Mouse (Mus musculus) left cerebral cortex, adult 9 months (tissue): ENCODE results near the gene Fxyd7.

Experiments used
- DNase-seq, 2 experiments: peaks; one replicate each; pipeline ENCODE4 v3.0.0; 2022; ENCODE audit warnings: low spot score in 2 of 2

Gene Fxyd7

GRCm38 (mm10) chr7:31076492-31076891 lies 25.2 kb upstream of the Fxyd7 start, which contains the start of gene Fxyd3:
TSS of gene Fxyd3 (minus strand) at chr7:31076704.
- no peak for DNase-seq

DNA sequence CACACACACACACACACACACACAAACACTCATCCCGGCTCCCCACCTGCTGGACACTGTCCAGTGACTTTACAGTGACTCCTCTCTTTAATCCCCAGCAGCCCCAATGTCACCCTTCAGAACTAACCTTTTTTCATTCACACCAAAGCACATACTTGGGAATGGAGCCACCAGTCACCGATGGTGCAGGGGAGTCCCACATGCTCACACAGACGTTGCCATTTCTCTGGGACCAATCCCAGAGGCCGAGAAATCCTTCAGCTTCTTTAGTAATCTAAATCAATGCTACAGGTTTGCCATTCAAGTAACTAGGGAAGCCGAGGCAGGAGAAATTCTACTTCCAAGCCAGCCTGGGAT lies 23.4 kb upstream of the Fxyd7 start:
- DNase-seq = no peak

DNA sequence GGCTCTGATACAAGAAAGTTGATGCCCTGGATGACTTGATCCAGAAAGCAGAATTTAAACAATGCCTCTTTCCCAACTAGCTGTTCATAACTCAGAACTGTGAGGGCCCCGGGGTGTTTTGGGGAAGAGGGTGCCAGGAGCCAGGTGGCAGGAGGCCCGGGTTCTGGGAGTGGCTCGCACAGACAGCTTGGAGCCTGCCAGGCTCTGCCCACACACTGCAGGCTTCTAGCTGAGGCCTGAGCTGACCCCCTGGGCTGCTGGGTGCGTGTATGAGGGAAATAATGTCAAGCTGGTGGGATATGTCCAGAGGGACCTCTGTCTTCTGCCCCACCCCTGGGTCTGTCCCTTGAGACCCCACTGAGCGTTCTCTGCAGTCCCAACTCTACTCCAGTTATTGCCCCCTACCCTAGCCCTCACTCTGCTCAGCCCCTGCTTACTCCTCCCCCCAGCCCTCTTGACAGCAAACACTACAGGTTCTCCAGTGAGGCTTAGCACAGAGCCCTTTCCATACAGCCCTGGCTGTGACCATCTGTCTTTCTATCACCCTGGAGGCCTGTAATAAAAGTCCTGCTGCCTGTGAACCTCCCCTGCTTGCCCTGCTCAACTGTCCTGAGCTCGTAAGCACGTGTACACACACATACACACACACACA lies 22.9 kb upstream of the Fxyd7 start:
- DNase-seq = peak in 1 of 2 experiments; percentile 52

DNA sequence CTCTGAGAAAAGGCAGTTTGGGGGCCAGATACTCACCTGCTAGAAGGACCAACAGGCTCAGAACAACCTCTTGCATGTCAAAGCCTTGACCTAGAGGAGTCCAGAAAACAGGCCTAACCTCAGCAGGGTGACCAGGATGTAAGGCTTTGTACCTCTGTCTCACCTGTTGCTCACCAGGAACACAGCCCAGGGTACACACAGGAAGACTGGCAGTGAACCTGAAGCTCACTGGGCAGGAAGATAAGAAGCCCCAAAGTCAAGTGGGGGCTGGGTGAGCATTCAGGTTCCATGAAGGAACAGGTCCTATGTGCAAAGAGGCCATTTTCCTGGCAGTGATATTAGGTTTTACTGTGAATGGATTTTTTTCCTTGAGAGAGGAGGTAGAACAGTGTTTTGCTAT lies 22.3 kb upstream of the Fxyd7 start:
- no peak for DNase-seq

DNA sequence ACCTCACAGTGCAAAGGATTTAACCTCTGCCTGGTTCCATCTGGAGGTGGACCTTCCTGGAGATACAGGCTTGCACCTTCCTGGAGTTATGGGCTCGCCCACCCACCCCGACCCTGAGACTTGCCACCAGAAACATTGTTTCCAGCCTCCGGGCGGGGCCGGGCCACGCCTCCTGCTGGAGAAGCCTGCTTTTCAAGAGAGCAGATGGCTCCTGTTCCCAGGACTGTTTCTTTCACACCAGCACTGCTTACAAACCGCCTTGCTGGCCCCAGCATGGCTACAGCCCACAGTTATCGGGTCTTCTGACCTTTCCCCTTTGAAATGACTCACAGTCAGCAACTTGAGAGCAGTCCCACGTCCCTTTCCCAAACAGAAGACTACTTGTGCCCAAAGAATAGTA lies 21.1 kb upstream of the Fxyd7 start:
- no peak for DNase-seq

GRCm38 (mm10) chr7:31070324-31070723 lies 19.1 kb upstream of the Fxyd7 start:
- DNase-seq = no peak

DNA sequence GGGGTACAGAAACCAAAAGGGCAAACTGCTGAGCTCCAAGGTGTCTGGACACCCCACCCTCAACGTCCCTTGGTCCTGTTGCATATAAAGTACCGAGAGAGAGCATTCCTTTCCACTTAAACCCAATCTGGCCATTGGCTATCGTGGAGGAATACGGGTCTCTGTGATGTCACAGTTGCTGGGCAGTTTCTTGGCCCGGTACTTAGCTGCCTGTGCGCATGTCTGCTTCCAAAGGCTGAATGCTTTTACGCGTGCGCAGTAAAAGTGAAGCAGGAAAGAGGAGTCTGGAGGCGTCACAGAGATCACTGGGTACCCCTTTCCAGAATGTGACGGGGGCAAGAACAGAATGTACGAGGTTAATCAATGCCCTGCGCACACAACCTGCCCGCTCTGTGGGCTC lies 18.2 kb upstream of the Fxyd7 start:
- DNase-seq = no peak

DNA sequence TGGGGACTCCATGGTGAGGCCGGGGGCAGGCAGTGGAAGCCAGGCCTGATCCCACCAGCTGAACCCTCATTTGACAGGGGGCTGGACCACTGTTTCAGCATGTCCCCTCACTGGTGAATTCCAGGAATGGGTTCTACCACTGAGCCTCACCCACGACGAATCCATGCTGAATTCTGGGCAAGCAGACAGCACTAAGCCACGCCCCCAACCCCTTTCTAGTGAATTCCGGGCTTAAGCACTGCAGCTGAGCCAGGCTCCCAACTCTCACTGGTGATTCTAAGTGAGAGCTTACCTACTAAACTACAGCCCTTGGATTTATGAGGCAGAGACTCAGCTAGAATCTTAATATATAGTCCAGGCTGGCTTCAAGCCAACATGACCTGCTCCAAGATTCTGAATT lies 16.6 kb upstream of the Fxyd7 start:
- no peak for DNase-seq

DNA sequence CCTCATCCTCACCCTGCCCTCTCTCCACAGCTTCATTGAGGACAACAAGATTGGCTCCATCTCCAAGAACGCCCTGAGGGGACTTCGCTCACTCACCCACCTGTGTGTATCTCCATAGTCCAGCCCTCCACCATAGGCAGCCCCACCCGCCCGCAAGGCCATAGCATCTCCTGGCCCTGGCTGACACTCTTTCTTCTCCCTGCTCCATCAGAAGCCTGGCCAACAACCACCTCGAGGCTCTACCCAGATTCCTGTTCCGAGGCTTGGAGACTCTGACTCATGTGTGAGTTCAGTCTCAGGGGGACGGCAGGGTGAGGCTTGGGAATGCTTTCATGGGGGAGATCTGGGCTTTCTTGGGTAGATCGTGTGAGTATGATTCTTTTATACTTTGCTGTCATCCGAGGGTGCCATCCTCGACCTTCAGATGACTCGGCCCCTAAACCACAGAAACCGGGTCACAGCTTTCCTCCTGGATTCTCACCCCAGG lies 11.8 kb upstream of the Fxyd7 start:
- DNase-seq = no peak

DNA sequence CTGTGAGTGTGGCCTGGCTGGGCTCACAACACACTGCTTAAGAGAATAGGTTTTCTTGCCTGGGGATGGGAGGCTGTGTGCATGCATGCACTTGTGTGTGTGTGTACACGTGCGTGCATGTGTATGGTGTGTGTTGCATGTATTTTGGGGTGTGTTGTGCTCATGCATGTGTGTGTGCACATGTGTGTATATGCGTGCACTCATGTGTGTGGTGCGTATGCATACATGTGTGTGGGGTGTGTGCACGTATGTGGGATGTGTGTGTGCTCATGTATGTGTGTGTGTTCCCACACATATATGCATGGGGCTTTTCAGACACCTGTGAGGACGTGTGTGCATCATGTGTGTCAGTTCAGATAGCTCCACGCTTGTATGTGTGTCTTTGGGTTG lies 9.3 kb upstream of the Fxyd7 start:
- no peak for DNase-seq

DNA sequence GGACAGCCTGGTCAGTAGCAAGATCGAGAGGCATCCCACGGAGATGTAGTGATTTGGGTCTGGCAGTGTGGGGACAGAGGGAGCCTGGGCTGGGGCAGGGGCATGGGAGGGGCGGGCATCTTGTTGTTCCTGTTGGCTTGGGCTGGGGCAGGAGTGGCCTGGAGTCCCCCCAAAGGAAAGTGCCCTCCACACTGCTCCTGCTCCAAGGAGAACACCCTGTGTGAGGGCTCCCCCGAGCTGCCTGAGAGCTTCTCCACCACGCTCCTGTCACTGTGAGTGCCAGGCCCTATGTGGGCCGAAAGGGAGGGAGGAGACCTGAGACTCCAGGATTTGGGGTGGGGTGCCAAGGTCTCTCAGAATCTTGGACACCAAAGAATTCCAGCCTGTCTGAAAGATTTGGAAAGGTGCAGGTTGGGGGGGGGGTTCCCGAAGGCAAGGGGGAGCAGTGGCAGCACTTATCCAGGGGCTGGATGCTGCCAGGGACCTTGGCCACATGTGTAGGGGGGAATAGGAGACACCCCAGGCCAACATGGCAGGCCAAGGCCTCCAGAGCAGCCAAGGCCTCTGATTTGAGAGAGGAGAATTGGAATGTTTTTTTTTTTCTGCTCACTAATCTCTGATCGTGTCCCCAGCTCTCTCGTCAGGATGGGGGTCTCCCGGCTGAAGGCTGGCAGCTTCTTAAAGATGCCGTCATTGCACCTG lies 8.8 kb upstream of the Fxyd7 start:
- DNase-seq = no peak

DNA sequence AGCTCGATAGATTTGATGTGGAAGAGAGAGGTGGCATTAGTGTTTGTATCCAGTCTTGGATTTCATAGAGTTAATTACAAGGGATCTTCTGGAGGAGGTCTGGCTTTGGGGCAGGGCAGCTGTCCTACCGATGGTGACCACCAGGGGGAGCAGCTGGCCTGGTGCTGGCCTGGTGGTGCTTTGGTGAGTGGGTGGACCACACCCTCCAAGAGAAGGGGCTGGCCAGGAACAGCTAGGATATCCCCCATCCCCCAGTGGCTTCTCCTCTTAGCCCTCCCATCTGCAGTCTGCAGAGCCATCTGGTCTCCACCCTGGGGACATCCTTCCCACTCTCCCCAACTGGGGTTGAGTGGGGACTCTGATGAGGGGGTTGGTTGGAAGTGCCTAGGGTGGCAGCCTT lies 7.8 kb upstream of the Fxyd7 start, which contains the start of gene Lgi4:
Gene Lgi4, plus strand, starts transcription at position 235 of the 400 bp plus-strand sequence.
- peak; percentile 57 to 92 for DNase-seq

- no peak for DNase-seq
These were observed 6.9 kb upstream of the Fxyd7 start for GRCm38 (mm10) chr7:31058211-31058610.

GRCm38 (mm10) chr7:31057730-31058129 lies 6.5 kb upstream of the Fxyd7 start:
- no peak for DNase-seq

DNA sequence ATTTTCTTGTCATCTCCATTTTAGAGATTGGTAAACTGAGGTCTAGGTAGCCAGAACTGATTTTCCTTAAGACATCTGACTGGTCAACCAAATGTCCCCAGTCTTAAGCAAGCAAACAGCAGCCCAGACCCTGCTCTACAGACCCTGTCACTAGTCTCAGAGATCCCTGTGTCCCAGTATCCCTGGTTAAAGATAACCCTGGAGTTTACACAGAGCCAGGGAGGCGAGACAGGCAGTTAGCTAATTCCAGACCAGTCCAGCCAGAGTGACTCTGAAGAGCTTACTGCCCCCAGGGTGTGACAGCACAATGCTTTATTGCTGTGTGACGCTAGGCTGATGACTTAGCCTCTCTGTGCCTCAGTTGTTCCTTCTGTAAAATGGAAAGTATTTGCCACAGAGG lies 5.8 kb upstream of the Fxyd7 start, which contains the start of gene Fxyd1:
Gene Fxyd1, minus strand, starts transcription at position 129 of the 400 bp plus-strand sequence.
- DNase-seq = no peak

- DNase-seq = no peak
These were observed 5.2 kb upstream of the Fxyd7 start for GRCm38 (mm10) chr7:31056448-31056847.

DNA sequence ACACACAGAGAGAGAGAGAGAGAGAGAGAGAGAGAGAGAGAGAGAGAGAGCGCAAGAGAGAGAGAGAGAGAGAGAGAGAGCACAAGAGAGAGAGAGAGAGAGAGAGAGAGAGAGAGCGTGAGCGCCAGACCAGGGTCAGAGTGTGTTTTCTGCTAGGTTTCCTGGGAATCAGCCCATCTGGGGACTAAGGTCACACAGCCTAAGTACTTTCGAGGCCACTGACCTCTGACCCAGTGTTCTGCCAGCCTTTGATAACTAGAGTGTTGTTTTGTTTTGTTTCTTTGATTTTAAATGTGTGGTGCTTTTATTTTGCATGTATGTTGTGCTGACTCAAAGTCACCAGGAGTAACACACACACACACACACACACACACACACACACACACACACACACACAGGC lies 4.6 kb upstream of the Fxyd7 start:
- DNase-seq = no peak

DNA sequence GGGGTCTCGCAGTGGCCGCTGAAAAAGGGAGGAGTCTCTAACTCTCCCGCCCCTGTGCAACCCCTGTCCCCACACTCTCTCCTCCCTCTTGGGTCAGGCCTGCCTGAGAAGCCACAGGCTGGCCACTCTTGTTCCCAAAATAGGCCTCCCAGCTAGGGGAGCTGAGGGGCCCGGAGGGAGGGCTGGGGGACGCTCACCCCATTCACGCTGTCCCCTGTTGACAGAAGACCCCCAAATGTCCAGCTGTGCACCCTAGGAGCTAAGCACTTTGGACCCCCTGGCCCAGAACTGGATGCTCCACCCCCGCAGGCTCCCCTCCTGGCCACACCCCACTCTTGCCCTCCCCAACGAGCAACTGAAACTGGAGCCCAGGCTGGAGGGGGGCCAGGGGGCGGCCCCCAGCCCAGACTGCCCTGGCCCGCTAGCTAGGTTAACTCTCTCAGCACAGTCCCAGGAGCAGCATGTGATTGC lies 4.1 kb upstream of the Fxyd7 start:
- no peak for DNase-seq

GRCm38 (mm10) chr7:31054661-31055320 lies 3.5 kb upstream of the Fxyd7 start:
- no peak for DNase-seq

DNA sequence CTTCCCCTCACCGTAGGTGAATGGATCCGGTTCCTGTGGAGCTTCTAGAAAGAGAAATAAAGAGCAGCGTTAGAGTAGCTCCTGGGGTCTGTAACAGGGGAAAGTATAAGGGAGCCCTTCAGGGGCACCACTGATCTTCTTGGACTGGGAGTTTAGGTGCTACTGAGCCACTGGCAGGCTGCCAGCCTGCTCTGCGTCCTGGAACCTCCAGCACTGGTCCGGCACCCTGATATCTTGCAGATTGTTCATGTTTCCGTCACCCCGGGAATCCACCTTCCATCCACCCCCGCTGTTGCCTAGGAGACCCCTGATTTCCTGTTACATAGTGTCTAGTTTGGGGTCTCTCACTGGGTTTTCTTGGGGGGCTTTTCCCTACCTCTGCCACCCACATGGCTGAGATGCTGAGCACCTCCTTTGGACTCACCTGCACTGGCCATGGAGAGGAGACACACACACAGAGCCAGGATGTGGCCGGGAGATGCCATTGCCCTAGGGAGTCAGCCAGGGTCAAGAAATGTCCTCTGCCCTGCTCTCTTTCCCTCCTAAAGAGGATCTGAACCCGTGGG lies 2.7 kb upstream of the Fxyd7 start:
- no peak for DNase-seq

DNA sequence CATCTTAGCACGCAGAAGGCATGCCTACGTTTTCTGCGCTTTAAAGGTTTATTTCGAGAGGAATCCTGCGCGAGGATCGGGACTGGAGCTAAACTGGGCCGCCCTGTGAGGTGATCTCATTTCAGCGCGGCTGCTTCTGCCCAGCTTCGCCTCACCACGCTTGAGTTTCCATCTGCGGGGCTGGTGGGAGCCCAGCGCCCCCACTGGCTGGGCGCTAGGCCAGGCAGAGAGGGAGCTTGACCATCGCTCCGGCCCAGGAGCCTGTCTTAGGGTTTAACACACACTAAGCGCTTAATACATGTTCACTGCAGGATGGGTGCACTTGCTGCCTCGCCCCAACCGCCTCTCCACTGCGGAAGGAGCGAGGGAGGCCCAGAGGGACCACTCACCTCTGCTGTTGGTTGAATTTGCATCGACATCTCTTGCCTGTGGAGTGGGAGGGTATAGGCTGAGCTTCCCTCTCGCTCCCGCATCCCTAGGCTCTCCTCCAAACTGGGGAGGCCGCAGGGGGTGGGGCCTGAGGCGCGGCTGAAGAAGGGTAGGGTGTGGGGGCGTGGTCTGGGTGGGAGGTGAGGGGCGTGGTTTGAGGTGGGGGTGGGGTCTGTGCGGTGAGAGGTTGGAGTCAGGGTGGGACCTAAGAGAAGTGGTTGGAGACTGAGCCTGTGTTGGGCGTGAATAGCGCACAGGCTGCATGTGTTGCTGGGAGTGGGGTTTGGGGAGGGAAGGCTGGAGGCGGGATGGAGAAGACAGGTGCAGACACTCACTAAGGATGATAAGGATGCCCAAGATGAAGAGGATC lies 1.6 kb upstream of the Fxyd7 start:
- DNase-seq = peak; percentile 39 to 84

DNA sequence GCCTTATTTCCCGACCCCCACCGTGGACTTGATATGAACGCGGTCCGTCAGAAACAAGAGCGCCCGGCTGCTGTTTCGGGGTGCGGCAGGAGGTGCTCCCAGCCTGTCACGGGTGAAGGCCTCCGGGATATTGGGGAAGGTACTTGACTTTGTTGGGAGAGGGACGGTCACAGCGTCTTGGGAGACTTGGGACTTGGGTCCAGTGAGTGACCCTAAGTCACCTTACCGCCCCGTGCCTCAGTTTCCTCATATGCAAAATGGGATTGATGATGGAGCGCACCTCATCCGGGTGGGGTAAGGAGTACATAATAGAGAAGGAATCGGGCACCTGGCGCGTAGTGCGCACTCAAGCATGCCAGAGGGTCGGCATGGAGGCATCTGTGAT lies 976 bp upstream of the Fxyd7 start:
- no peak for DNase-seq
